Mouse (Mus musculus): ENCODE results near the gene Gipc2. TPM values are rescaled to one million over a fixed set of nuclear protein-coding genes. Genes with fewer than 3 reads are reported as not detected.

Gene Gipc2
- total RNA-seq, 2 experiments from 2014 or later = 1.0 to 1.9 TPM

- no peak for DNase-seq (ENCODE audit: extremely low spot score in 1 of 2, low spot score in 1 of 2)
Observed at GRCm38 (mm10) chr3:152122101-152122500, 43.9 kb downstream of the Gipc2 start.

GRCm38 (mm10) chr3:152121169-152122009, 44.6 kb downstream of the Gipc2 start:
- no peak for DNase-seq (ENCODE audit: extremely low spot score in 1 of 2, low spot score in 1 of 2)

- no peak for DNase-seq (ENCODE audit: extremely low spot score in 1 of 2, low spot score in 1 of 2)
Observed at GRCm38 (mm10) chr3:152119987-152120386, 46.0 kb downstream of the Gipc2 start.

GRCm38 (mm10) chr3:152117941-152118340, 48.1 kb downstream of the Gipc2 start:
- DNase-seq (ENCODE audit: extremely low spot score in 1 of 2, low spot score in 1 of 2) = no peak

GRCm38 (mm10) chr3:152116140-152116539, 49.9 kb downstream of the Gipc2 start:
- no peak for DNase-seq (ENCODE audit: extremely low spot score in 1 of 2, low spot score in 1 of 2)

GRCm38 (mm10) chr3:152114786-152115185, 51.2 kb downstream of the Gipc2 start:
- DNase-seq (ENCODE audit: extremely low spot score in 1 of 2, low spot score in 1 of 2) = no peak

GRCm38 (mm10) chr3:152114222-152114621, 51.8 kb downstream of the Gipc2 start:
- DNase-seq (ENCODE audit: extremely low spot score in 1 of 2, low spot score in 1 of 2) = no peak

- DNase-seq (ENCODE audit: extremely low spot score in 1 of 2, low spot score in 1 of 2) = no peak
Observed at GRCm38 (mm10) chr3:152113496-152113895, 52.5 kb downstream of the Gipc2 start.

- no peak for DNase-seq (ENCODE audit: extremely low spot score in 1 of 2, low spot score in 1 of 2)
Observed at GRCm38 (mm10) chr3:152112664-152113063, 53.4 kb downstream of the Gipc2 start.

- no peak for DNase-seq (ENCODE audit: extremely low spot score in 1 of 2, low spot score in 1 of 2)
Observed at GRCm38 (mm10) chr3:152111482-152111881, 54.5 kb downstream of the Gipc2 start.

GRCm38 (mm10) chr3:152111081-152111480, 54.9 kb downstream of the Gipc2 start:
- DNase-seq (ENCODE audit: extremely low spot score in 1 of 2, low spot score in 1 of 2) = peak; percentile 54 to 83

GRCm38 (mm10) chr3:152109260-152109587, 56.8 kb downstream of the Gipc2 start:
- DNase-seq (ENCODE audit: extremely low spot score in 1 of 2, low spot score in 1 of 2) = no peak

GRCm38 (mm10) chr3:152108560-152109259, 57.3 kb downstream of the Gipc2 start:
- no peak for DNase-seq (ENCODE audit: extremely low spot score in 1 of 2, low spot score in 1 of 2)

- no peak for DNase-seq (ENCODE audit: extremely low spot score in 1 of 2, low spot score in 1 of 2)
Observed at GRCm38 (mm10) chr3:152108003-152108395, 58.0 kb downstream of the Gipc2 start.

GRCm38 (mm10) chr3:152107149-152108002, 58.7 kb downstream of the Gipc2 start:
- no peak for DNase-seq (ENCODE audit: extremely low spot score in 1 of 2, low spot score in 1 of 2)

GRCm38 (mm10) chr3:152106225-152107148, 59.5 kb downstream of the Gipc2 start:
- DNase-seq (ENCODE audit: extremely low spot score in 1 of 2, low spot score in 1 of 2) = peak; percentile 29 to 35

- DNase-seq (ENCODE audit: extremely low spot score in 1 of 2, low spot score in 1 of 2) = peak; percentile 27 to 62
Observed at GRCm38 (mm10) chr3:152105341-152105740, 60.7 kb downstream of the Gipc2 start.

- no peak for DNase-seq (ENCODE audit: extremely low spot score in 1 of 2, low spot score in 1 of 2)
Observed at GRCm38 (mm10) chr3:152103381-152103780, 62.6 kb downstream of the Gipc2 start.

GRCm38 (mm10) chr3:152101459-152101858, 64.6 kb downstream of the Gipc2 start:
- DNase-seq (ENCODE audit: extremely low spot score in 1 of 2, low spot score in 1 of 2) = no peak
